Mouse (Mus musculus): ENCODE measurements around the gene Loxl3.

Gene Loxl3

DNA sequence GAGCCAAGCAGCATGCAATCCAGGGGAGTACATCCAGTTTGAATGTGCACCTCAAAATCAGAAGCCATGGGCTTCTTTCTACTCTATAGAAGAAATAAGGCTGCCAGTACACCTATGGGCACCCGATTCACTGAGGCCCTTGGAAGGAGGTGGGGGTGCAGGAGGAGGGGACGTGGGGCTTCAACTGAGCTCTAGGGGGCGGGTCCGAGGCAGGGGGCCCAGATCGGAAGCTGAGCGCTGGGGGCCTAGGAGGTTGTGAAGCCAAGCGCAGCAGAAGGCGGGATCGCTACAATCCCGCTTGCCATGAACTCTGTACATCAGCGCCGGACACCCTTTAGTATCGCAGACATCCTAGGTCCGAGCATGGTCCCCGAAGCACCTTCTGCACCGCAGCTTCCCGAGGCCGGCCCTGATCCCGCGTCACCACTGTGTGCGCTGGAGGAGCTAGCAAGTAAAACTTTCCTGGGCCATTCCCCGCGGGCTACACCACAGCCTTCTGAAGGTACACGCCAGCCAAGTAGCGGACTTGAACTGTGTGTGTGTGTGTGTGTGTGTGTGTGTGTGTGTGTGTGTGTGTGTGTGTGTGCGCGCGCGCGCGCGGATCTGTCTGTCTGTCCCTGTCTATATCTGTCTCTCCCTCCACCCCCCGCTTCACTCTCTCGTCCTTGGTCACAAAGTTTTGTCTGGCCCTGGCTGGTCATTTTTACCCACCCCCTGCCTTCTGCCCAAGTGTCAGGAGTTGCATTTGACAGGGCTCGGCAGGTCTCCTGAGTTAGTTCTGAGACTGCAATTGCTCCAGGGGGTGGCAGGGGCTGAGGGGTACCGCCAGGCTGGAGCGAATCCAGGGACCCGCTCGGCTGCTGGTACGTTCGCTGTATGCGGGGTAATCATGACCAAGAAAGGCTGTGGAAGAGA lies 52.4 kb downstream of the Loxl3 start, which contains the start of gene Lbx2:
TSS of gene Lbx2 (plus strand) at position 247 of the 915 bp plus-strand sequence.
- DNase-seq (ENCODE audit: low spot score) = peak; percentile 47

DNA sequence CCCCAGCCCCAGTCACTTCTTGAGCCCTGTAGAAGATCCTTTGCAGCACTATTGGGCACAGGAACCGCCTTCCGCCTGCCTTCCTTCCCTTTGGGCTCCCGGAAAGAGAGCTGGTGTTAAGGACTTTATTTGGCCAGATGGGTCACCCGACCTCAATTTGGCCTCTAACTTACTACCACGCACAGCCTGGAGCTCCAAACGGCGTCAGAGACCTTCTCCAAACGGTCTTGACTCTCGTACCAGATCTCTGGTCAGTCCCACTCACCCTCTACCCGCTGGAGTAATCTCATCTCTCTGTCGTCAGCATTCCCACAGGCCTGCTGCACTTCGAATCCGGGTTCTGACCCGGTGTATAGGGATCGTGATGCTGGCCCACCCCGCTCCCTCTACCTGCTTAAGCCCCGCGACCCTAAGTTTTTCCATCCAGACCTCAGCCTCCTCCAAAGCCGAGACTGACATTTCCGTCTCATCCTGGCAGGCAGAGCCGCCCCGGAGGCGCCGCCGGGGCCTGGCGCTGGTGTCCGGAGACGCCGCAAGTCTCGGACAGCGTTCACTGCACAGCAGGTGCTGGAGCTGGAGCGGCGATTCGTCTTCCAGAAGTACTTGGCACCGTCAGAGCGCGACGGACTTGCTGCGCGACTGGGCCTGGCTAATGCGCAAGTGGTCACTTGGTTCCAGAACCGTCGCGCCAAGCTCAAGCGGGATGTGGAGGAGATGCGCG lies 53.4 kb downstream of the Loxl3 start:
- peak; percentile 46 for DNase-seq (ENCODE audit: low spot score)

DNA sequence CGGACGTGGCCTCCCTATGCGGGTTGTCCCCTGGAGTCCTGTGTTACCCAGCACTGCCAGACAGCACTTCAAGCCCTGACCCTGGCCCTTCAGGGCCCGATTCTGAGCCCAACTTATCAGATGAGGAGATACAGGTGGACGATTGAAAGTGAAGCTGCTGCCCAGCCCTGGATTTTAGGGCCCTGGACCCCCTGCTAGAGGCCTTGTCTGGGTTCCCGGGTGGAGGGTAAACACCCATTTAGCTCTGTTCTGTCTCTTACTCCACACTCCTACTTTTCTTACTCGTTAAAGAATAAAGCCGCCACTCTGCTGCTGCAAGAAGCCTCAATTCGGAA lies 53.9 kb downstream of the Loxl3 start:
- DNase-seq (ENCODE audit: low spot score) = no peak

DNA sequence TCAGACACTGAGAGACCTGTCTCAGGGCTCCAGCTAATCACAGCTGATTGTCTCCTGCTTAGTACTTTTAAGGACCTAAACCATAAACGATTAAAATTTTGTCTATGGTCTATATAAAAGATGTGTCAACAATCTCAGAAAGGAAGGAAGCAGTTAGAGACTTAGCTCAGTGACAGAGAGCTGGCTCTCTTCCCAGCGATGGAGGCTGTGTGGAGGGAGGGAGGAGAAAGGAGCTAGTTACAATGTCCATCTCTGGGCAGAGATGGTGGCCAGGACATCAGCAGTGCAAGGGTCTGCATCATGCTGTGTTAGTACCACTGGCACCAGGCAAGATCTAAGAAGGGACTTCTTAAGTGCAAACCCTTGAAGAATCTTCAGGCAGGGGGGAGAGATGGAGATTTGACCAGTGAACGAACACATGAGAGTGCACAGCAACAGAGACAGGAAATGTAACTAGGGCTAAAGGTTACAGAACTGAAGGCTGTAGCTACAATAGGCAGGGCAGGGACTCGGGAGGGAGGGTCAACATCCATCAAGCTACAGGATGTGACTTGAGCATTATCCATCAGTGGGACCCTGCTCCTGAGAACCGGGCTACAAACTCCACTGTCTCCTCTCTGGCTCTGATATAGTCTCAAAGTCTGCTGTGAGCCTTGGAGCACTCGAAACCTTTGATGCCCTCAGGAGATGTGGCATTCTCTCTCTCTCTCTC lies 58.6 kb downstream of the Loxl3 start:
- no peak for DNase-seq (ENCODE audit: low spot score)

DNA sequence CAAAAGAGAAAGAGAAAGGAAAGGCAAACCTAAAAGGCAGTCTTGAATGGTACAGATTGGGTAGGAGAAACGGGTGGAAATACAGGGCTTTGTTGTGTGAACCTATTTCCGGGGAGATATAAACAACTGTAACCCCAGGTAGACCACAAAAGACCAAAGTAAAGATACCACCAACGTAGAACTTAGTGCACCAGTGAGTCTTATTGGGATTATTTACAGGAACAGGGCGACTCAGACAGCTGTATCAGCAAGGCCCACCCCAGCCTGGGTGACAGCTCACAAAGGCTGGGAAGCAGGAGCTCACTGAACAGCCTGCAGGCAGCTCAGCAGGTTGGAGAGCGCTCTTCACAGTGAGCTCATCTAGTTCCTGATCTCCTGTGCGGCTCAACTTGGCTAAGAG lies 62.0 kb downstream of the Loxl3 start:
- no peak for DNase-seq (ENCODE audit: low spot score)

DNA sequence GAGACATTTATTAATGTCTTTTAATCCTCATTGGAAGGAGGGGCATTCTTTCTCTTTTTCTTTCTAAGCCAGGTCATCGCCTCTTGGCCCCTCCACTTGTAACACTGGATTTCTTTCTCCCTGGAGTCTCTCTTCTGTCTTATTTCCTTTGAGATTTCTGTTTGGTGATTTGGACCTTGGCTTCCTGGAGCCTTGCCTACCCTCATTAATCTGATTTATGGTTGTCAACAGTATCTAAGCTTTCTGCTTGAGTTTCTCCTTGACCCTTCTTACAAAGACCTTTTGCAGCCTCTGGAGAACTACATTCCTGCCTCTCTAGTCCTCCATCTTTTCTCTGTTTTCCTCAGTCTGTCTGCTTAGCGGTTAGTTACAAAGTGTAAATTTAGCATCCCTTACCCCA lies 64.4 kb downstream of the Loxl3 start:
- DNase-seq (ENCODE audit: low spot score) = no peak

DNA sequence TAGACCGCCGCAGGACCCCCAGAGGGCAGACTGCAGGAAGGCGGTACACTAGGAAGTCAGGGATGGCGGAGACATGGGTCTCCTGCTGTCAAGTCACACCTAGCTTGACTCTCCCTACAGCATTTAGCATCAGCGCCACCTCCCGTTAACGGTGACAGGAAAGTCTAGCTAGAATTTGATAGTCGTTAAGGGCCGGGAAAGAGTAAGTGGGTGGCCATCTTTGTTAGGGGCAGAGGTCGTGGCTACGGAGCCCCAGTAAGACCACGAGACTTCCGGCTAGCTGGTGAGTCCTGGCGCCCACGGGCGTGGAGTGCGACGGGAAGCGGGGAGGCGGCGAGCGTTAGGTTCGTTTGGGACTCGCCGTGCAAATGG lies 67.3 kb downstream of the Loxl3 start, which contains the start of the genes Ccdc142 and Gm42688:
TSS of gene Ccdc142 (plus strand) at position 286 of the 372 bp plus-strand sequence.
TSS of gene Gm42688 (plus strand) at position 302 of the 372 bp plus-strand sequence.
- peak; percentile 87 for DNase-seq (ENCODE audit: low spot score)

DNA sequence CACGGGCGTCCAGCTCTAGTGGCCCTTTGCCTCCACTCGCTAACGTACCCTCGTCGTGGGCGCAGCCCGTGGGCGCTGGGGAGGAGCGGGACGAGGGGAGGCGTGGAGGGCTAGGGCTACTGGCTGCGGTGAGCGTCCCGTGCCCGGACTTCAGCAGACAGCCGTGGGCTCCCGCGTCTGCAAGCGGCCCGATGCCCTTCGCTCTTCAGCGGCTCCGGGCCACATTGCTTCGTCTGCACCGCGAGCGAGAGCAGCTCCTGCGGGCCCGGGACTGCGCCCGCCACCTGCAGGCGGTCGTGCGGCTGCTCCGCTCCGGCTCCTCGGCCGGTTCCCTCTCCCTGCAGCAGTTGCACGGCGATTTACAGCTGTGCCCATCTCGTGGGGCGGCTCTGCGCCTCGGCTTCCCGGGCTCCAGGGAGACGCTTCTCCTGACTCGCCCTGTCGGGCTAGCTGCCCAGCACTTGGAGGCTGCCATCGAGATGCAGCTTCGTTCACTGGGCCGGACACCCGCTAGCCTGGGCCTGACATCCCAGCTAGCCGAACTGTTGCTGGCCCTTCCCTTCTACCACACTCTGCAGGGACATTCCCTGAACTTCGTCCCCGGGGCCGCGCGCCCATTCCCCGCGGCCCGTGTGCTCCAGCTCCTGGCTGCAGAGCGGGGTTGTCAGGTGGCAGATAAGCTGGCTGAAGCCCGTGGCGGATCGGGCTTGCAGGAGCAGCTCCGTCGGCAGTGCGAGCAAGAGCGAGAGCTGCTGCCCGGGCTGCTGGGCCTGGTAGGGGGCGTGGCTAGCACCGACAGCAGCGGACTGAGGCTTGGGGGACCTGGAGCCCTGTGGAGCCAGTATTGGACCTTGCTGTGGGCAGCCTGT lies 67.9 kb downstream of the Loxl3 start:
- peak; percentile 73 for DNase-seq (ENCODE audit: low spot score)

Measured in ovary, postnatal 36 days (tissue).